Mouse (Mus musculus) stomach, embryonic 16.5 days (tissue): ENCODE data around the gene Espn. TPM values are rescaled to one million over a fixed set of nuclear protein-coding genes. Genes with fewer than 3 reads are reported as not detected.

Source experiments
- ATAC-seq: fragments of 200-750 bp; cut with Nextera tagmentation; 2 replicates; pipeline ENCODE4 v1.8.0; 2017; ENCODE audit warnings: moderate number of reproducible peaks, moderate TSS enrichment; ENCODE audit not compliant: insufficient read depth, low FRiP score
- H3K27ac ChIP-seq: fragments of 300-500 bp; sonication (generic); 2 replicates; pipeline ENCODE4 v1.5.1; 2014; ENCODE audit warnings: low read length
- H3K27me3 ChIP-seq: fragments of 300-500 bp; sonication (generic); 2 replicates; pipeline ENCODE4 v1.6.1; 2014; ENCODE audit warnings: low read length, control low read depth, mixed read lengths; ENCODE audit not compliant: control insufficient read depth, insufficient read depth
- H3K36me3 ChIP-seq: fragments of 300-500 bp; sonication (generic); 2 replicates; pipeline ENCODE4 v1.6.1; 2014; ENCODE audit warnings: low read length; ENCODE audit not compliant: control insufficient read depth, insufficient read depth
- H3K4me1 ChIP-seq: fragments of 300-500 bp; sonication (generic); 2 replicates; pipeline ENCODE4 v1.6.1; 2014; ENCODE audit warnings: low read length, control low read depth, mixed read lengths; ENCODE audit not compliant: control insufficient read depth, insufficient read depth
- H3K4me2 ChIP-seq: fragments of 300-500 bp; sonication (generic); 2 replicates; pipeline ENCODE4 v1.6.1; 2014; ENCODE audit warnings: low read depth, low read length, mixed read lengths
- H3K4me3 ChIP-seq: fragments of 300-500 bp; sonication (generic); replicated peaks from 2 replicates; pipeline ENCODE4 v1.5.1; 2014; ENCODE audit warnings: mild to moderate bottlenecking, low read length
- H3K9ac ChIP-seq: fragments of 300-500 bp; sonication (generic); 2 replicates; pipeline ENCODE4 v1.6.1; 2014; ENCODE audit warnings: low read length
- H3K9me3 ChIP-seq: fragments of 300-500 bp; sonication (generic); replicated peaks from 2 replicates; pipeline ENCODE4 v1.6.1; 2016; ENCODE audit warnings: low read length, control low read depth; ENCODE audit not compliant: control insufficient read depth
- WGBS: fragments of 180-500 bp; shearing (Covaris S2); extraction: QIAGEN DNeasy Blood & Tissue Kit; methylation state at CpG from one replicate; pipeline ENCODE4 v1.1.7; 2014; 5-methylcytosine and 5-hydroxymethylcytosine counted together
- polyA plus RNA-seq: library from polyadenylated mRNA; unstranded; fragments of >200 nt; fragmentation: Nextera tagmentation; extraction: Ambion mirVana; gene quantifications from 2 replicates; pipeline ENCODE4 v1.2.1, GENCODE M21; 2015

The Espn gene
- polyA plus RNA-seq, 1 experiment from 2014 or later, result 9.1 TPM

GRCm38 (mm10) chr4:152159285-152159678 is 7.1 kb upstream of the Espn start:
- WGBS, result 4% methylated on average over 19 of the region's 19 CpGs
- Histone ChIP-seq H3K9ac (no peak overlapping the region), H3K27ac (no peak overlapping the region), H3K4me2 (peak overlapping the region; percentile 54), H3K9me3 (no peaks in the 10 kb centered on the region), H3K27me3 (peaks cover 48% of the 10 kb centered on the region), H3K4me1 (peaks cover 22% of the 10 kb centered on the region), H3K36me3 (no peaks in the 10 kb centered on the region), H3K4me3 (peak overlapping the region; percentile 37)
- ATAC-seq, result no peak

- WGBS, result 5% methylated on average over 35 of the region's 35 CpGs
- H3K4me3 ChIP-seq, result peak within 1 kb of the TSS; percentile 37
Observed at GRCm38 (mm10) chr4:152158585-152159284, 6.6 kb upstream of the Espn start, which contains the start of gene Hes2. Gene Hes2 (plus strand): TSS chr4:152158867.

DNA sequence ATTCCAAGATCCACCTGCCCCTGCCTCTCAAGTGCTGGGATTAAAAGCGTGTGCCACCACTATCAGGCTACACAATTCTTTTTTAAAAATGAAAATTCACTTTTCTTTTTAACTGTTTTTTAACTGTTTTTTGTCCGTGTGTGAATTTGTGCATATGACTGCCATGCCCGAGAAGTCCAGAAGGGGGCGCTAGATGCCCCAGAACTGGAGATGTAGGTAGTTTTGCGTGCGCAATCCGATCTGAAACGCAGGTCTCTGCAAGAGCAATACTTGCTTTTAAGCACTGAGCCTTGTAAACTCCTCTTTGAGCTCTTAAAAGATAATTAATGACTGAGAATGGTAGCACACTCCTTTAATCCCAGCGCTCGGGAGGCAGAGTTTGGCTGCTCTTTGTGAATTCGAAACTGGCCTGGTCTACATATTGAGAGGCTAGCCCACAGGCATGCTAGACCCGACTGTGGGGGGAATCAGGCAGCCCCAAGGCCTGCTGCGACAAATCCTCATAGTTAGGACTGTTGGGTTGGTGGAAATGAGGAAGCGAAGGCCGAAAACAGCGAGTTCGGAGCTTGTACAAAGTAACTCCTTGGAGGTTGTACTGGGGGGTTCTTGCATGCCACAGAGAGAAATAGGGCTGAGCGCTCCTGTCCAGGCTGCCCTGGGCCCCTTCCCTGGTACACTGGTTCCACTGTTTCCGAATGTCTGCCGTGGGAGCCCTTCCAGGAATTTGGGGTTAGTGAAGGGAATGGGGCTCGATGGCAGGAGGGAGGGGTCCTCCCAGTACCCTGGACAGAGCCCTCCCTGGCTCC is 5.8 kb upstream of the Espn start:
- Histone ChIP-seq H3K27ac (no peak overlapping the region), H3K4me3 (peak overlapping the region; percentile 37), H3K9me3 (no peaks in the 10 kb centered on the region), H3K36me3 (no peaks in the 10 kb centered on the region), H3K4me1 (peaks cover 25% of the 10 kb centered on the region), H3K27me3 (peaks cover 49% of the 10 kb centered on the region), H3K4me2 (peak overlapping the region; percentile 54), H3K9ac (no peak overlapping the region)
- ATAC-seq, result no peak
- 11% methylated on average over 21 of the region's 21 CpGs for WGBS

More at GRCm38 (mm10) chr4:152158585-152159284, 6.6 kb upstream of the Espn start, which contains the start of gene Hes2:
- Histone ChIP-seq H3K27ac (no peak within 1 kb of the TSS), H3K9me3 (no peaks in the 10 kb centered on the region), H3K4me2 (peak within 1 kb of the TSS; percentile 54), H3K4me1 (peaks cover 22% of the 10 kb centered on the region), H3K27me3 (peaks cover 48% of the 10 kb centered on the region), H3K9ac (no peak within 1 kb of the TSS; the same call in 1 of the 2 replicates), H3K36me3 (no peaks in the 10 kb centered on the region)
- ATAC-seq, result no peak

DNA sequence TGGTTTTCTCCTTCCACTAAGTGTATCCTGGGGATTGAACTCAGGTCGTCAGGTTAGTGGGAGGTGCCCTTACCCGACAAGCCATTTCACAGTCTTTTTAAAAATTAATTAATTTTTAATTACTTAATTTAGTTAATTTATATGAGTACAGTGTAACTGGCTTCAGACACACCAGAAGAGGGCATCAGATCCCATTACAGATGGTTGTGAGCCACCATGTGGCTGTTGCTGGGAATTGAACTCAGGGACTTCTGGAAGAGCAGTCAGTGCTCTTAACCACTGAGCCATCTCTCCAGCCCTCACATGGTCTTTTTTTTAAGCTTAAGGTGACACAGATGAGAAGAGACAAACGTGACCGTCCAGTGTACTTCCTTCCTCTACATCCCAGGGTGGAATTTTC is 2.8 kb upstream of the Espn start:
- Histone ChIP-seq H3K4me3 (no peak overlapping the region), H3K36me3 (no peaks in the 10 kb centered on the region), H3K27me3 (peaks cover 50% of the 10 kb centered on the region), H3K9me3 (no peaks in the 10 kb centered on the region), H3K4me2 (no peak overlapping the region), H3K27ac (no peak overlapping the region), H3K9ac (no peak overlapping the region), H3K4me1 (peaks cover 27% of the 10 kb centered on the region)
- ATAC-seq, result no peak
- 64% methylated on average over 4 of the region's 4 CpGs for WGBS

- Histone ChIP-seq H3K27ac (peak overlapping the region; percentile 51; the same call in 1 of the 2 replicates), H3K36me3 (no peaks in the 10 kb centered on the region), H3K4me2 (peak overlapping the region; percentile 47), H3K9me3 (no peaks in the 10 kb centered on the region), H3K27me3 (peaks cover 38% of the 10 kb centered on the region), H3K4me3 (peak overlapping the region; percentile 30), H3K4me1 (peaks cover 18% of the 10 kb centered on the region), H3K9ac (peak overlapping the region; percentile 50; the same call in 1 of the 2 replicates)
- peak; percentile 84 for ATAC-seq
- under 1% methylated on average over 23 of the region's 23 CpGs for WGBS
Observed at GRCm38 (mm10) chr4:152153771-152154177, 1.6 kb upstream of the Espn start.

DNA sequence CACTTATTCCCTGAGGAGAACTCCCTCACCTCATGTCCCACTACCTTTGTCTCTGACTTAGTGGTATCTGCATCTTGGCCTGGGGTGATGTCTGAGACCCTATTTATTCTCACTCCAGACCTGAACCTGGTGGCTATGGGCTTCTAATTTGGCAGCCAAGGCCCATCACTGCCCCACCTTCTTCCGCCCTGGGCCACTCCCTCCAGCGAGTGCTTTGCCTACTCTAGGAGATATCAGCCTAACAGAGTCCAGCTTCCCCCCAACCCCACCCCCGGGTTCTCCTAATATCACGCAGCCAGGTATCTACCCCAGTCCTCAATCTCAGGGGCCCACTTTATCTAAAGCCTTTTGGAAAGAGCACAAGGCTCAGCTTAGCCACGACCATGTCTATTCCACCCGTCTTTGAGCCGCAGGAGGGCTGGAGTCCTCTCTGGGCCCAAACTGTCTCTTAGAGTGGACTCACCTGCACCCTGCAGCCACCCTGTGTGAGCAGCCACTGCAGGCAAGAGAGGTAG is 663 bp downstream of the Espn start:
- Histone ChIP-seq H3K9ac (peak overlapping the region; percentile 62; the same call in 1 of the 2 replicates), H3K27ac (no peak overlapping the region), H3K36me3 (no peaks in the 10 kb centered on the region), H3K9me3 (no peaks in the 10 kb centered on the region), H3K4me1 (peaks cover 11% of the 10 kb centered on the region), H3K4me3 (peak overlapping the region; percentile 50), H3K27me3 (peaks cover 21% of the 10 kb centered on the region), H3K4me2 (peak overlapping the region; percentile 64)
- ATAC-seq, result no peak
- 28% methylated on average over 7 of the region's 7 CpGs for WGBS

- H3K27ac ChIP-seq, result no peak overlapping the region
- peaks cover 21% of the 10 kb centered on the region for H3K27me3 ChIP-seq
- H3K9ac ChIP-seq, result no peak overlapping the region
- H3K9me3 ChIP-seq, result no peaks in the 10 kb centered on the region
- no peak overlapping the region for H3K4me3 ChIP-seq
- WGBS, result 60% methylated on average over 4 of the region's 4 CpGs
- H3K4me2 ChIP-seq, result no peak overlapping the region
- peaks cover 11% of the 10 kb centered on the region for H3K4me1 ChIP-seq
- no peaks in the 10 kb centered on the region for H3K36me3 ChIP-seq
- ATAC-seq, result no peak
Observed at GRCm38 (mm10) chr4:152150546-152150945, 1.6 kb downstream of the Espn start.

DNA sequence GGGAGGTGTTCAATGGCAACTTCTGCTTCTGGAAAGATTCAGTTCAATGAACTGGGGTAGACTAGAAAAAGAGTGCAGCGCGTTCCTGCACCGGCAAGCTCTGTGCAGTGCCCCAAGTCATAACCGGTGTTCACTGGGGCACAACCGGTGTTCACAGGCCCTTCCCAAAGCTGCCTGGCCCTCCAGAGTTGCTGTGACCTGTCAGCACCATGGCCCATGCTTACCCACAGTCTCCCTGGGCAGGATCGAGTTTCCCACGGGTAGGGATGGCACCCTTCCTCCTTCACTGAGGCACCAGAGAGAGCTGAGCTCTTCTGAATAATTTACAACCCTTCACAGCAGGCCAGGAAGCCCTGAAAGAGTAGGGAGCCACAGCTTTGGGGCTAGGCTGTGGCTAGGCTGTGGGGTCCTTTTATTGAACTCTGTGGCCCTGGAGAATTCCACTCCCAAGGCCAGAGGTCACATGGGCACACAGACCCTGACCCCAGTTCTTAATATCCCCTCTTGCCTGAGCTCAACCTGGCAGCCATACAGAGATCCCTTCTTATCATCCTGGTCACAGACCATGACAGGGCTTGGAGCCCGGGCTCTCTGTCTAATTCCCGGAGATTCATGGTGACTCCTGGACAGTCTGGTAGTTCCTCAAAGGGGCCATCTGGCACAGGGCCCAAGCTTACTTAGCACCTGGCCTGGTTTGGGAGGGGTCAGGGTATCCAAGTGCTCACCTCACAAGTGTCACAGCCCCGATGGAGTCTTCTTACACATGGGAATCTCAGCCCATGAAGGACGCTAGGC is 5.9 kb downstream of the Espn start:
- H3K4me2 ChIP-seq, result no peak overlapping the region
- no peaks in the 10 kb centered on the region for H3K36me3 ChIP-seq
- 58% methylated on average over 11 of the region's 11 CpGs for WGBS
- no peaks in the 10 kb centered on the region for H3K4me1 ChIP-seq
- H3K4me3 ChIP-seq, result no peak overlapping the region
- peaks cover 4% of the 10 kb centered on the region for H3K27me3 ChIP-seq
- no peaks in the 10 kb centered on the region for H3K9me3 ChIP-seq
- no peak overlapping the region for H3K27ac ChIP-seq
- no peak for ATAC-seq
- H3K9ac ChIP-seq, result no peak overlapping the region
